Mouse (Mus musculus) neutrophil, adult 65 days (primary cell): ENCODE data around the gene Dusp18. TPM values are rescaled to one million over a fixed set of nuclear protein-coding genes. Genes with fewer than 3 reads are reported as not detected.

ENCODE experiments used
- total RNA-seq: library from RNA; stranded (reverse); gene quantifications from 2 replicates; pipeline ENCODE4 v1.2.4, GENCODE M21; 2023

The Dusp18 gene
- 3.8 and 4.9 TPM in 2 replicates for total RNA-seq

DNA sequence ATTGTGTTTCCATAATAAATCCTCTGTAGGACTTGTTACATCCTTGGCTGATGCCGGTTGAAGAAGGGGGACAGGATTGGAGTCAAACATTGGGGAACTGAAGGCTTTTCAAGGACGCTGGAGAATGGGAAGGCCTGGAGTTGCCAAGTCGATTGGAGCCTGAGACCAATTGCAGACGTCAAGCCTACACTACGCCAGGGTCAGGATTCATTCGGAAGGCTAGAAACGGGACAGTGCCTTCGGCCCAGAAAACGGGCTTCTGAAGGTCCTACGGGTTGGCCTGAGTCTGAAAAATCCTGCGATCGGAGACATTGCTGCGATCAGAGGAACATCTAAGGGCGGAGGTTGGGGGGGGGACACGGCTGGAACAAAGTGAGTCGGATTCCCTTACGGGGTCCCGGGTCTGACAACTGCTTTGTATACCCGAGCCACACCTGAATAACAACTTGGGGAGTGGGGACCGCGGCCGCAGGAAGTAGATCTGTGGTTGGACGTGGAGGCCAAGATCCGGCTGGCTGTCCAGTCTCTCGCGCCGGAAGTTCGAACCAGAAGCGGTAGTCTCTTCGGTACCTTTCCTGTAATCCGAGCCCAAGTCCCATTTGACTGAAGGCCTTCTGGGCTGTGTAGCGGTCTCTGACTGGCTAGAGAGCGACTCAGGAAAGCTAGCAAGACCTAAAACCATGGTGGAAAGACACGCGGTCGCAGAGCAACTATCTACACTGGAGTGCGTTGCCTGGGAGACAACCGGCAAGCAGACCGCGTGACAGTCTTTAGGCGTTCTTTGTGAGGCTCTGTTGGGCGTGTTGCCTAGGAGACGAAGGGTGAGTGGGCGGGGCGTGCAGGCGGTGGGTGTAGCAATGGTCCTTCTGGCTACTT lies at the start of gene Dusp18, which contains the start of gene 4921536K21Rik:
Gene Dusp18, plus strand, starts transcription at position 835 of the 876 bp plus-strand sequence.
Gene 4921536K21Rik, minus strand, starts transcription at position 693 of the 876 bp plus-strand sequence.

DNA sequence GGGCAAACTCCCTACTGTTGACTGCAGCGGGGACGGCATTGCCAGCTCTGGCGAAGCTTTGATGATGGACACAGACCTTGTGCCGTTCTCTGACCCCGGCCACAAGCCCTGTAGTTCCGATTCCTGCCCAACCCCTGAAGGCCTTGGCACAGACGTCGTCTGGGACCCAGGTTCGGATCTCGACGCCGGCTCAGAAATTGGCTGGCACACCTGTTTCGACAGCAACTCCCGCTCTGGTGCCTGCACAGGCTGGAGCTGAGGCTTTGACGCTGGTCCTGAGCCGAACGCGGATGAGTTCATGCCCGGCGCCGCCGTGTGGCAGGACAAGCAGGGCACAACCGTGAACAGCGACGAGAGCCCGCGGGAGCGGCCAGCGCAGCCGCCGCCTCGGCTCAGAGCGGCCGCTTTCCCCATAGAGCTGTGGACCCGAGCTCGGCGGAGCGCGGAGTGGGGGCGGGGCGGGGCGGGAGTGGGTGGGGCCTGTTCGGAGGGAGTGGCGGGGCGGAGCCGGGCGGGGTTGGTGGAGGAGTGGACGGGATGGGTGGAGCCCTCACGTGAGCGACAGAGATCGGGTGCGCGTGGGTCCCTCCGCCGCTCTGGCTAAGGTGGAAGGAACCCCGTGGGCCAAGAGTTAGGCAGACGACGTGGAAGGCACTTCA lies 31.5 kb upstream of the Dusp18 start, which contains the start of gene Osbp2:
Gene Osbp2, minus strand, starts transcription at position 450 of the 659 bp plus-strand sequence.

DNA sequence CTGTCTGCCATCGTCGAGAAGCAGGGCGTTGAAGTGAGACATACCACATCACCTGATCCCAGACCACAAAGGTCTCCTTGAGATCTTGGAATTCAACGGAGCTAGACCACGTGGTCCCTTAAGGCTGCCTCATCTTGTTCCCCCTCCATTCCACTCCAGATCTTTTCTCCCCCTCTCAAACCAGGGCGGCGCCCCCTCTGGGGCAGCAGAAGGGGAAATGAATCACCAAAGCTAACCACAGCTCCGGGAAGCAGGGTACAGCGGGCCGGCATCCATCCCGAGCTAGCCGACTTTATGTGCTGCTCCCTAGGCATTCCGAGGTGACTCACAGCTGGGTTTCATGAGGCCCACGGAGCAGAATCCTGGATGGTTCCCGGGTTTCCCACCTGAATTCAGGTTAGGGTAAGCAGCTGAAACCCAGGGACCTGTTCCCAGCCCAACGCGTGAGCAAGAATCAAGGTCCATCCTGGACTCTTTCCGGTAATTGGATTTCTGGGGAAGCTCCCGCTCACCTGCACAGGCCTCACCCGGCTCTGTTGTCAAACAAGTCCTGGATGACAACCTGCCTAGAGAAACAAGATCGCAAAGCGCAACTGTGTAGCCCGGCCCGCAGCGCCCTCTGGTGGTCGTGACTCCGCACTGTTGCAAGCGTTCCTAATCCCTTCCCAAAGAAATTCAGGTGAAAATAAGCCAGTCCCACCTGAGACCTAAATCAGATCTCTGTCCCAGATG lies 19.2 kb downstream of the Dusp18 start, which contains the start of gene Slc35e4:
Gene Slc35e4, minus strand, starts transcription at position 556 of the 732 bp plus-strand sequence.

GRCm38 (mm10) chr11:3931511-3932211 lies 36.6 kb downstream of the Dusp18 start, which contains the start of gene Tcn2:
TSS of gene Tcn2 (minus strand) at chr11:3932159.

Other genes with a start within 250 kb of the Dusp18 start
- gene Morc2a, start 246.0 kb upstream of the Dusp18 start, total RNA-seq, result 14.0 and 21.5 TPM in 2 replicates
- not detected in 2 replicates for gene Osbp2, start 31.3 kb upstream of the Dusp18 start, total RNA-seq
- 0.47 TPM in 1 of 2 replicates, not detected in the other for gene 4921536K21Rik, start 142 bp upstream of the Dusp18 start, total RNA-seq
- gene Slc35e4, start 19.4 kb downstream of the Dusp18 start, total RNA-seq, result 9.9 and 12.9 TPM in 2 replicates
- gene Tcn2, start 36.9 kb downstream of the Dusp18 start, total RNA-seq, result 158 and 172 TPM in 2 replicates
- gene Pes1, start 68.7 kb downstream of the Dusp18 start, total RNA-seq, result 20.3 and 21.4 TPM in 2 replicates
- not detected in 2 replicates for gene 4930556J24Rik, start 81.5 kb downstream of the Dusp18 start, total RNA-seq
- not detected in 2 replicates for gene Gal3st1, start 88.4 kb downstream of the Dusp18 start, total RNA-seq
- not detected in 2 replicates for gene Sec14l4, start 136.2 kb downstream of the Dusp18 start, total RNA-seq
- not detected in 2 replicates for gene Sec14l3, start 169.6 kb downstream of the Dusp18 start, total RNA-seq
- gene Mtfp1, start 200.2 kb downstream of the Dusp18 start, total RNA-seq, result 0.76 TPM in 1 of 2 replicates, not detected in the other
- 0.59 and 1.6 TPM in 2 replicates for gene Sec14l2, start 228.2 kb downstream of the Dusp18 start, total RNA-seq
- gene Rnf215, start 240.0 kb downstream of the Dusp18 start, total RNA-seq, result 12.2 and 20.4 TPM in 2 replicates